In the genomic region with DNA sequence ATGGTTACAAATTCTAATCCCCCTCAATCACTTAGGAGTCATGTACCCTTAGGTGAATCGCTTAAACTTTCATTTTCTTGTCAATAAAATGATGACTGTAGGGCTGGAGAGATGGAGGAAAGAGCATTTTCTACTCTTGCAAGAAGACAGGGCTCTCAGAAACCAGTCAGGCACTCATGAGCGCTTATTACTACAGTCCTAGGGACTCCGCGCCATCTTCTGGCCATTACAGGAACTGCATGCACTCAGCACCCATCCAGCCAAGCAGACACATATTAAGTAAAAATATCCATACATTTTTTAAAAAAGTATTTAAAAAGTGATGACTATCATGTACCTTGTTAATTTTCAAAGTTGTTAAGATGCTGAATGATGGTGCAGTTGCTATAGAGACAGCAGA, we compare ENCODE assay signal across 8 mouse cellular contexts. TPM values are rescaled to one million over a fixed set of nuclear protein-coding genes. Genes with fewer than 3 reads are reported as not detected.
DNase-seq lines count a peak whose midpoint lies in the region; ATAC-seq lines count a peak whose summit lies in the region.

No protein-coding gene starts in this region.

- H3K27me3 ChIP-seq in liver, embryonic 12.5 days (replicated peaks), result no peaks in the 10 kb centered on the region
- H3K27me3 ChIP-seq in splenic B cell, adult 2 months (ENCODE audit: control insufficient read depth, insufficient read depth, low read length, poor library complexity, severe bottlenecking), result no peaks in the 10 kb centered on the region

- H3K4me1 ChIP-seq in liver, embryonic 12.5 days, result no peaks in the 10 kb centered on the region

- H3K4me2 ChIP-seq in liver, embryonic 12.5 days, result no peak overlapping the region

- no peaks in the 10 kb centered on the region for H3K9me3 ChIP-seq in liver, embryonic 12.5 days (replicated peaks)

- H3K9ac ChIP-seq in liver, embryonic 12.5 days, result no peak overlapping the region

- H3K27ac ChIP-seq in liver, embryonic 12.5 days, result no peak overlapping the region

- peak; percentile 23; the same call in 1 of the 2 replicates for ATAC-seq in liver, embryonic 12.5 days

- under 1% methylated on average over 4 of the region's 4 CpGs for WGBS in liver, embryonic 12.5 days (ENCODE audit: insufficient replicate concordance)

- H3K4me3 ChIP-seq in liver, embryonic 12.5 days, result no peak overlapping the region

- peak; percentile 94 for DNase-seq in 3T3-L1 (ENCODE audit: low read depth, low spot score)
- DNase-seq in adipocyte (ENCODE audit: low spot score), result peak; percentile 86
- peak; percentile 92 for DNase-seq in embryo, embryonic 10 days (ENCODE audit: low spot score)
- DNase-seq in gastrocnemius, postnatal 25 days, result peak; percentile 53
- peak; percentile 92 for DNase-seq in kidney, postnatal 10 days
- DNase-seq in neural tube, embryonic 10.5 days (ENCODE audit: extremely low spot score, low spot score), result peak; percentile 78
- peak; percentile 91 for DNase-seq in splenic B cell, adult 2 months (ENCODE audit: low read depth, low spot score)

- H3K36me3 ChIP-seq in liver, embryonic 12.5 days, result peaks cover 94% of the 10 kb centered on the region
- peaks cover 4% of the 10 kb centered on the region; the same call in 1 of the 2 replicates for H3K36me3 ChIP-seq in splenic B cell, adult 2 months (ENCODE audit: control insufficient read depth, insufficient read depth, low read length, poor library complexity, severe bottlenecking)

RNA-seq across cellular contexts. Expression of gene Ampd3, which starts 33.0 kb away (rescaled TPM):
- 1 to 10 TPM; 3.9 to 9.1 TPM for total RNA-seq in gastrocnemius, postnatal 25 days (2021)
- 33.7 and 34.2 TPM in 2 replicates for polyA plus RNA-seq in liver, embryonic 12.5 days (2016; fragmentation: Nextera tagmentation; extraction: Ambion mirVana)

RNA-seq across cellular contexts. Expression of gene Rnf141, which starts 43.2 kb away (rescaled TPM):
- total RNA-seq in gastrocnemius, postnatal 25 days (2021), result 10 to 100 TPM; 16.8 to 18.6 TPM
- polyA plus RNA-seq in liver, embryonic 12.5 days (2016; fragmentation: Nextera tagmentation; extraction: Ambion mirVana), result 29.1 and 31.7 TPM in 2 replicates
